Mouse (Mus musculus) ES-Bruce4 (cell line): ENCODE results near the gene Pfkp.

ENCODE experiments used
- CTCF ChIP-seq: IDR thresholded peaks from one replicate; pipeline ENCODE4 v1.8.1; 2011; ENCODE audit warnings: low read depth, low read length
- POLR2A ChIP-seq: IDR thresholded peaks from one replicate; pipeline ENCODE4 v1.8.1; 2011; ENCODE audit warnings: low read length; ENCODE audit not compliant: insufficient read depth

- TF ChIP-seq CTCF (no peak), POLR2A (no peak)
Observed at GRCm38 (mm10) chr13:6634063-6634462, 14.5 kb downstream of the Pfkp start.
